Mouse (Mus musculus) heart, embryonic 16.5 days (tissue): ENCODE results near the gene Sec1. TPM values are rescaled to one million over a fixed set of nuclear protein-coding genes. Genes with fewer than 3 reads are reported as not detected.
"Not testable (repeated sequence)": the region's sequence is repeated elsewhere in the genome, so short reads cannot be mapped to it uniquely, and the experiment has no call there.

Experiments
- ATAC-seq: fragments of 200-750 bp; cut with Nextera tagmentation; replicated peaks from 2 replicates; pipeline ENCODE4 v1.8.0; 2017; ENCODE audit warnings: moderate number of reproducible peaks; ENCODE audit not compliant: insufficient read depth, low FRiP score; ENCODE audit errors: extremely low read depth
- H3K27ac ChIP-seq: fragments of 300-500 bp; sonication (generic); 2 replicates; pipeline ENCODE4 v1.5.1; 2014; ENCODE audit warnings: mild to moderate bottlenecking, low read length, control low read depth, moderate library complexity
- H3K27me3 ChIP-seq: fragments of 300-500 bp; sonication (generic); 2 replicates; pipeline ENCODE4 v1.6.1; 2014; ENCODE audit warnings: low read length, mixed read lengths; ENCODE audit not compliant: control insufficient read depth, insufficient read depth
- H3K36me3 ChIP-seq: fragments of 300-500 bp; sonication (generic); 2 replicates; pipeline ENCODE4 v1.6.1; 2014; ENCODE audit not compliant: control insufficient read depth, insufficient read depth
- H3K4me1 ChIP-seq: fragments of 300-500 bp; sonication (generic); 2 replicates; pipeline ENCODE4 v1.6.1; 2014; ENCODE audit warnings: low read length, mixed read lengths; ENCODE audit not compliant: control insufficient read depth, insufficient read depth
- H3K4me2 ChIP-seq: fragments of 300-500 bp; sonication (generic); 2 replicates; pipeline ENCODE4 v1.6.1; 2014; ENCODE audit warnings: low read depth, mild to moderate bottlenecking, control low read depth, low read length
- H3K4me3 ChIP-seq: fragments of 300-500 bp; sonication (generic); 2 replicates; pipeline ENCODE4 v1.5.1; 2014; ENCODE audit warnings: mild to moderate bottlenecking, control low read depth, low read length
- H3K9ac ChIP-seq: fragments of 300-500 bp; sonication (generic); 2 replicates; pipeline ENCODE4 v1.6.1; 2014; ENCODE audit warnings: low read length, control low read depth
- H3K9me3 ChIP-seq: fragments of 300-500 bp; sonication (generic); replicated peaks from 2 replicates; pipeline ENCODE4 v1.6.1; 2016; ENCODE audit warnings: low read length; ENCODE audit not compliant: control insufficient read depth
- WGBS: fragments of 180-500 bp; shearing (Covaris S2); extraction: QIAGEN DNeasy Blood & Tissue Kit; methylation state at CpG from one replicate; pipeline ENCODE4 v1.1.7; 2014; 5-methylcytosine and 5-hydroxymethylcytosine counted together
- polyA plus RNA-seq: library from polyadenylated mRNA; unstranded; fragments of >200 nt; fragmentation: Nextera tagmentation; extraction: Ambion mirVana; gene quantifications from 2 replicates; pipeline ENCODE4 v1.2.1, GENCODE M21; 2015

Sec1 gene
- polyA plus RNA-seq, 1 experiment from 2014 or later = 0.33 TPM

GRCm38 (mm10) chr7:45654424-45655047, 39.7 kb downstream of the Sec1 start:
- Histone ChIP-seq H3K4me2 (peak overlapping the region; percentile 49), H3K27me3 (no peaks in the 10 kb centered on the region), H3K4me1 (peaks cover 9% of the 10 kb centered on the region), H3K9ac (no peak overlapping the region), H3K4me3 (peak overlapping the region; percentile 23), H3K36me3 (no peaks in the 10 kb centered on the region), H3K9me3 (peaks cover 7% of the 10 kb centered on the region), H3K27ac (no peak overlapping the region)
- 30% methylated on average over 17 of the region's 17 CpGs for WGBS
- ATAC-seq = no peak

- H3K4me2 ChIP-seq, H3K9me3 ChIP-seq, H3K9ac ChIP-seq, ATAC-seq, H3K27ac ChIP-seq, H3K27me3 ChIP-seq, H3K4me3 ChIP-seq, H3K36me3 ChIP-seq: not testable (repeated sequence)
- 94% methylated on average over 19 of the region's 20 CpGs for WGBS
- H3K4me1 ChIP-seq = peaks cover 13% of the 10 kb centered on the region
These were observed 43.7 kb downstream of the Sec1 start for GRCm38 (mm10) chr7:45650484-45650883.

- Histone ChIP-seq H3K36me3 (no peaks in the 10 kb centered on the region), H3K9me3 (no peaks in the 10 kb centered on the region), H3K27ac (peak overlapping the region; percentile 96), H3K4me3 (no peak overlapping the region; the same call in 1 of the 2 replicates), H3K9ac (no peak overlapping the region; the same call in 1 of the 2 replicates), H3K27me3 (no peaks in the 10 kb centered on the region), H3K4me1 (peaks cover 15% of the 10 kb centered on the region), H3K4me2 (peak overlapping the region; percentile 44)
- WGBS = 42% methylated on average over 8 of the region's 8 CpGs
- peak; percentile 71 for ATAC-seq
These were observed 44.9 kb downstream of the Sec1 start for GRCm38 (mm10) chr7:45649351-45649750.

GRCm38 (mm10) chr7:45646671-45647070, 47.5 kb downstream of the Sec1 start:
- 86% methylated on average over 4 of the region's 4 CpGs for WGBS
- Histone ChIP-seq H3K4me1 (peaks cover 29% of the 10 kb centered on the region), H3K4me2 (no peak overlapping the region)

GRCm38 (mm10) chr7:45645591-45645971, 48.6 kb downstream of the Sec1 start:
- Histone ChIP-seq H3K4me1 (peaks cover 40% of the 10 kb centered on the region), H3K9me3 (no peaks in the 10 kb centered on the region), H3K36me3 (no peaks in the 10 kb centered on the region), H3K27ac (no peak overlapping the region), H3K27me3 (no peaks in the 10 kb centered on the region), H3K9ac (no peak overlapping the region), H3K4me2 (no peak overlapping the region), H3K4me3 (no peak overlapping the region)
- 81% methylated on average over 7 of the region's 7 CpGs for WGBS
- no peak for ATAC-seq

More at GRCm38 (mm10) chr7:45646671-45647070, 47.5 kb downstream of the Sec1 start:
- H3K27ac ChIP-seq = no peak overlapping the region
- H3K36me3 ChIP-seq = no peaks in the 10 kb centered on the region
- no peak for ATAC-seq
- H3K9me3 ChIP-seq = no peaks in the 10 kb centered on the region
- H3K27me3 ChIP-seq = no peaks in the 10 kb centered on the region
- no peak overlapping the region for H3K9ac ChIP-seq
- no peak overlapping the region for H3K4me3 ChIP-seq

GRCm38 (mm10) chr7:45644872-45645590, 49.2 kb downstream of the Sec1 start:
- Histone ChIP-seq H3K27me3 (no peaks in the 10 kb centered on the region), H3K36me3 (no peaks in the 10 kb centered on the region), H3K27ac (no peak overlapping the region), H3K4me2 (no peak overlapping the region; the same call in 1 of the 2 replicates), H3K4me3 (no peak overlapping the region), H3K9ac (no peak overlapping the region), H3K9me3 (no peaks in the 10 kb centered on the region), H3K4me1 (peaks cover 40% of the 10 kb centered on the region)
- WGBS = 68% methylated on average over 6 of the region's 6 CpGs
- ATAC-seq = no peak

GRCm38 (mm10) chr7:45644183-45644582, 50.0 kb downstream of the Sec1 start:
- no peaks in the 10 kb centered on the region for H3K9me3 ChIP-seq
- H3K4me3 ChIP-seq = peak overlapping the region; percentile 48
- H3K36me3 ChIP-seq = no peaks in the 10 kb centered on the region
- peaks cover 38% of the 10 kb centered on the region for H3K4me1 ChIP-seq
- peak overlapping the region; percentile 67 for H3K4me2 ChIP-seq
- H3K27ac ChIP-seq = peak overlapping the region; percentile 75
- WGBS = 22% methylated on average over 18 of the region's 18 CpGs
- no peaks in the 10 kb centered on the region for H3K27me3 ChIP-seq
- no peak for ATAC-seq
- peak overlapping the region; percentile 6 for H3K9ac ChIP-seq

GRCm38 (mm10) chr7:45643441-45644178, 50.6 kb downstream of the Sec1 start:
- peak overlapping the region; percentile 67 for H3K4me2 ChIP-seq
- ATAC-seq = peak; percentile 83
- no peaks in the 10 kb centered on the region for H3K27me3 ChIP-seq
- peaks cover 38% of the 10 kb centered on the region for H3K4me1 ChIP-seq
- H3K27ac ChIP-seq = peak overlapping the region; percentile 75
- H3K9me3 ChIP-seq = no peaks in the 10 kb centered on the region
- H3K9ac ChIP-seq = peak overlapping the region; percentile 76
- H3K4me3 ChIP-seq = peak overlapping the region; percentile 48
- WGBS = 12% methylated on average over 28 of the region's 28 CpGs
- no peaks in the 10 kb centered on the region for H3K36me3 ChIP-seq
